Mouse (Mus musculus): ENCODE measurements around the gene Slc35e3.

DNA sequence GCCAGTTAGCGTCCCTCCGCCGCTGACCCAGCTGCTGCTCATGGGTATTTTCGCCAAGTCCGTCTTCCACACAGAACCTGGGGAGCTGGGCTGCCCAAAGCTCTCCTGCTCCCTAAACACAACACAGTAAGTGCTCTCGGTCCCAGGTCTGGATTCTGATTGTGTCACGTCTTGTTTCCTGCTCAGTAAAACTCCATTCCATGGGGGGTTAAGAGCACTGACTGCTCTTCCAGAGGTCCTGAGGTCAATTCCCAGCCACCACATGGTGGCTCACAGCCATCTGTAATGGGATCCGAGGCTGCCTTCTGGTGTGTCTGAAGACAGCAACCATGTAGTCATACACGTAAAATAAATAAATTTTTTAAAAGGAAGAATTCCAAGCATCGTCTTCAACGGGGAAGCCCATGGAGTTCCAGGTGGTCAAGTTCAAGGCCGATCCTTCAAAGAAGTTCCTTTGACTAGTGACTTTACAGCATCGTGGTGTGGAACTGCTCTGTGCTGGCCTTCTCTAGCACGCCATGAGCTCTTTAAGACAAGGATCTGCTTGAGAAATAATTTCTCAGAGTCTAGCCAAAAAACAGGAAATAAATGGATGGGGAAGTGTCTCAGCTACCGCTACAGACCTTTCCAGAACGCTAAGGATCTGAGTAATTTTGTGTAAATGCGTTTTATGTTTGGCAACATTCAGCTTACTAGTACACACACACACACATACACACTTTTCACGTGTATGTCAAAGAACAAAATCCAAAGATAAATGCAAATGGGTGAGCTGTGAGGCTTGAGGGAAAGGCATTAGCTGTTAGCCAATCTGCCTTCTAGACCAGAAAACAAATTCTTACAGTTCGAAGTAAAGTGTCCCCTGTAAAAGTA lies 61.6 kb downstream of the Slc35e3 start:
- TF ChIP-seq CTCF (IDR thresholded peaks at IDR 0.05; ENCODE audit: control insufficient read depth, insufficient read depth, insufficient read length) (no peak), CEBPB (IDR thresholded peaks at IDR 0.05; ENCODE audit: low read depth) (no peak)
